Mouse (Mus musculus) lung, postnatal 10 days (tissue): ENCODE data around the gene H2-K1.
"Not testable (repeated sequence)": the region's sequence is repeated elsewhere in the genome, so short reads cannot be mapped to it uniquely, and the experiment has no call there.

Experiments used
- DNase-seq: peaks from one replicate; pipeline ENCODE4 v3.0.0; 2021

H2-K1 gene

GRCm38 (mm10) chr17:34026917-34027655 lies 26.9 kb upstream of the H2-K1 start:
- DNase-seq, result peak; percentile 53

DNA sequence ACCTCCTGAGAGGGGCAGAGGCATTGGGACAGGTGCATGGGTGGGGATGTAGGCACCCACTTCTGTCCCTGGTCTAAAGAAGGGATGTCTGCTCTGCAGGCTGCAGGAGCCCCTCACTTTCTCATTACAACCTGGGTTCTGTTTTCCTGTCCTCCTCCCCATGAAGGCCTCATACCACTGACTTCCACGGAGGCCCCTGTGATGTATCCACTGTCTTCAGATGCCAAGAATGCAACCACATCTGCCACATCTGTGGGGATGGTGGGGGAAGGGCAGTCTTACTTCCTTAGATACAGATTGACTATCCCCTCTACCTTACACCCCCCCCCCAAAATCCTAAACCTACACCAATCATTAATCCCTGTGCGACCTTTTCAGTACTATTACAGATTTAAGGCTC lies 26.1 kb upstream of the H2-K1 start:
- DNase-seq, result no peak

DNA sequence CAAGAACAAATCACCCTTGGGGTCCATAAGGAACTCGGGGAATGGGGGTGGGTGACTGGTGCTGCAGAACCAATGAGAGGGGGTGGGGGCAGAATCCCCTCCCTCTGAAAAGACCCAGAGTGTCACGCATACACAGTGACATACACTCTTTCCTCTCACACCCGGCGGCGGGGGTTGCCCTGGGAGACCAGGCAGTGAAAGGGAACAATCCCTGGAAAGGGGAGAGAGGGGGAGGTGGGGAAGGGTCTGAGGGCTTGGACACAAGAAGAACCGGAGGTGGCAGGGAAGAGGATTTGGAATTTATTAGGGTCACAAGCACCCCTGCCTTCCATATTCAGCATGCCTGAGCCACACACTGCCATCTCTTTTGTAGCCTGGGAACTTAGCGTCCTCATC lies 25.6 kb upstream of the H2-K1 start:
- no peak for DNase-seq

- peak; percentile 59 for DNase-seq
These were observed 25.0 kb upstream of the H2-K1 start for GRCm38 (mm10) chr17:34024861-34025755.

DNA sequence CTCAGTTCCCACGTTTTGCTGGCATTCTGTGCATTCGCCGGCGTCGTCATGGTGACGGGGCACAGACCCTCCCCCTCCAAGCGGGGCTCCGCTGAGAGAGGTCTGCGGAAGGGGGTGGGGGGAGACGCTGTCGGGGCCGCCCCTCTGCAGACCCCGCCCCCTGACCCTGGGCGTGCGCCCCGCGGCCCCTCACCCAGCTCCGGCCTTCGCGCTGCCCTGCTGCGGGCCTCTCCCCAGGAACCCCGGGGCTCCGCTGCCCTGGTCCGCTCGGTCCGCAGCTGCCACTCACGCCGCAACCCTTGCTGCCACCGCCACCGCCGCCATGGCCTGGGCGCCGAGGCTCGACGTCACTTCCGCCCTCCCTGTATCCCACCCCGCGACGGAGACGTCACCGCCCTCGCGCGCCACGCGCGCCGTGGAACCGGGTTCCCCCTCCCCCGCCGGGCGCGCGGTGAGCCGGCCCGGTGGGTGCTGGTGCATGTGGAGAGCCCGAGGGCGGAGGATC lies 24.2 kb upstream of the H2-K1 start, which contains the start of gene Ring1:
Gene Ring1, minus strand, starts transcription at position 364 of the 505 bp plus-strand sequence.
- DNase-seq, result peak; percentile 88

DNA sequence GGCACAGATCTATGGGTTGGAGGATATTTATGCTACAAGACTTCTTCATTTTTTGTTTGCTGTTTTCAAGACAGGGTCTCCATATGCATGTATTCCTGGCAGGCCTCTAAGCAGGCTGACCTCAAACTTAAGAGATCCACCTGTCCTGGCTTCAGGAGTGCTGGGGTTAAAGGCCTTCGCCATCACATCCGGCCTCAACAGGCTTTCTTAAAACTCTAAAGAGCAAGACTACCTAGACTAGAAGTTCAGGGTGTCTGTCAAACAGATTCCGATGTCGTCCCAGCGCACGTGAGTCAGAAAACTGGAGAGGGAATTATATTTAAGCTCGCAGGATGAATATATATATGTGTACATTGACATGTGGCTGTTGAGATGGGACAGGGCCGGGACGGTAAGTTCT lies 23.5 kb upstream of the H2-K1 start:
- DNase-seq, result no peak

DNA sequence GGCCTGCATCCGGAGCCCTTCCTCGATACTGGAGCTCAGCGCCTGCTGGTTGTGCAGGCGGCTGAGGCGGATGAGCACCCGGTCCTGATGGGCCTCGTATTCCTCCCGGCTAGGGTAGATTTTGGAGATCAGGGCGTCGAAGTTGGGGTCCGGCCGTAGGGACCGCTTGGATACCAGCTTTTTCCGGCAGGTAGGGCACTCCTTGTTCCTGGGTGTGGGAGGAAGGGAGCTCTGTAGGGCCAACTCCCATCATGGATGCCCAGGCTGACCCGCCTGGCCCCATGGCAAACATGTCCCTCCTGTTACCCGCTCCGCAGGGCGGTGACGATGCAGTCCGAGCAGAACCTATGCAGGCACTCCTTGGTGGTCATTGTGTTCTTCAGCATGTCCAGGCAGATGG lies 22.8 kb upstream of the H2-K1 start:
- DNase-seq, result no peak

- DNase-seq, result peak; percentile 9
These were observed 22.3 kb upstream of the H2-K1 start for GRCm38 (mm10) chr17:34022414-34022783.

DNA sequence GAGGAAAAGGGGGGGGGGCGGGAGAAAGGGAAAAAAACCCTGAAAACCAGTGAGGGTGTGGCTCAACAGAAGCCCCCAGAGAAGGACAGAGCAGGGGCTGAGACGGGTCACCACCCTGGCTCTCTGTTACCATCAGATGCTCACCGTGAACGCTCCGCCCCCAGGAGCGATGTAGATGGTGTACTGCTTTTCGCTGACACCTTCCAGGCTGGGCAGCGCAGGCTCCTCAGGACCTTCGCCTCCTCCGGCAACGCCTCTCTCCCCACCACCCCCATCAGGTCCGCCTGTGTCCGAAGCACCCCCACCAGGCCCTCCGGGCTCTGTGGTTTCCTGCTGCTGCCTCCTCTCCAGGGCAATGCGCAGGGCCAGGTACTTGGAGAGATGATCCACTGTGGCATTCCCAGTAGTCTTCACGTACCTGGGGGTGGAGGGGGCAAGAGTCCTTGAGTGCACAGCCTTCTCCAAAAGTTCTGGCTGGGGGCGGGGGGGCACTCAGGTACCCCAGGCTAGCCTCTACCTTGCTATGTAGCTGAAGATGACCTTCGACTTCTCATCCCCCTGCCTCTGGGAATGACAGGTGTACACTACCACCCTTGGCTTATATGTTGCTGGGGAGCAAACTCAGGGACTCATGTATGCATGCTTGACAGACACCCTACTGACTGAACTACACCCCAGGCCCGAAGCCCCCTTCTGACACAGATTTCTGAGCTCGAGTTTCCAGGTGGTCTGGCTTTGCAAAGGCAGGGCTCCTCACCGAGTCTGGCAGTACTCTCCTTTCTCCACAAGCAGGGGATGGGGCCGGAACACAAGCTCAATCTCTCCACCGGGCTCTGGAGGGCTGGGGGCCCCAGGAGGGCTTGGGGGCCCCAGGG lies 21.6 kb upstream of the H2-K1 start:
- peak; percentile 16 for DNase-seq

DNA sequence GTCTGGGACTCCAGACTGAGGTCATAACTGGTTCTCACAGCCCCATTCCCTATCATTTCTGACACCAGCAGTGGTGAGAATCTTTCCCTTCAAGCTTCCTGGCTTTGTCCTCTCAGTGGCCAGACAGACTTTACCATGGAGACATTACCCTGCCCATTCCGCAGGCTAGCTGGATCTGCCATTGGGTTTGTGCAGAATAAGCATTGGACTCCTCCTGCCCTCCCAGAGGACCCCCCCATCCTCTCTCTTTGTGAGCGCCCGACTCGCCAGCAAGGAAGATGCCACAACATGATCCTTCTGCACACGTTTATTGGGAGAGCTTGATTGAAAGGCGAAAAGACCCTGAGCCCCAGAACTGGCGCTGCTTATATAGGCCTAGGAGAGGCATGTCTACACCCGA lies 13.3 kb upstream of the H2-K1 start:
- DNase-seq, result no peak

- no peak for DNase-seq
These were observed 10.0 kb upstream of the H2-K1 start for GRCm38 (mm10) chr17:34010156-34010555.

DNA sequence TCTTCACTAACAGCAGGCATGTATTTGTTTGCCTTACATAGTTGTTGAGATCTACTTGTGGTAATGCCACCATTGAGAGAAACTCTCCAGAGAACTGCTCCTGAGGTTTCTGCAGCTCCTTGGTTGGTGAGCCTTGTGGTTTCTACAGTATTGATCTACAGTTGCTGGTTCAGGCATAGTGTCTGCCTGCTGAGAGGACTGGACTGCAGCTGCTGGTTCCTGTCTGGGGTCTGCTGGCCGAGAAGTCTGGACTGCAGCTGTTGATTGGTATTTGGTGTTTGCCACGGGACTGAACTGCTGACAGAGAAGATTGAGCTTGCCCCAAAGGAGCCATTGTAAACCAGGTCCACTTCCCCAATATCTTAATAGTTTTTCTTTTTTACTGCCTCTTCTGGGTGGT lies 6.4 kb upstream of the H2-K1 start:
- no peak for DNase-seq

DNA sequence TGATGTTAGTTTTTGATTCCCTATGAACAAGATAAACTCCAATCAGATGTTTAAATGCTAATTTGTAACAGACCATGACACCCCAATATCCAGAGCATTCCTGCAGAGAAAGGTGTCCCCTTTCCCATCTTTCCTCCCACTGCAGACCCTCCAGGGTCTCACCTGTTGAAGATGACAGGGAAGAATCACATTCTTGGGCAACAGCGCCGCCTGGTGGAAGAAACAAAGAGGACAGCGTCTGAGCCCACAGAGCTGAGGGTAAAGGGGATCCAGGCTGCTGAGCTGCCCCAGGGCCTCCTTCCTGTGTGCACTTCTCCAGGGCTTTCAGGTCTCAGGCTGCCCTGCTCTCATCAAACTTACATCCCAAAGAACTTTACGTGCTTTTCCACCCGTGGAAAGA lies 3.3 kb upstream of the H2-K1 start:
- peak; percentile 34 for DNase-seq

DNA sequence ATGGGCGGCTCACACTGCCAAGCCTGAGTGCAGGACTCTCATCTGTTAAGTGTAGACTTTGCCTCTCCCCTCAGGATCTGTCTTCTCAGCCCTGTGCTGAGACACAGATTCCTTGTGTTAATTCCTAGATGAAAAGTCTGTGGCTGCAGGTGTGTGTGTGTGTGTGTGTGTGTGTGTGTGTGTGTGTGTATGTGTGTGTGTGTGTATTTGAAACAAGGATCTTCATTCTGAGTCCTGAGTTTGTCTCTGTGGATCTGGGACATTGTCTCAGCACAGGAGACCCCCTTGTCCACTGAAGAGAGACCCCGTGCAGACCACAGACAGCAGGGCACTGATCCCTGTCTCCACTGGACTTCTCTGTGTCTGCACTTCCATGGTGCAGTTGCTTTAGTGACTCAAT lies 649 bp upstream of the H2-K1 start:
- DNase-seq, result not testable (repeated sequence)

DNA sequence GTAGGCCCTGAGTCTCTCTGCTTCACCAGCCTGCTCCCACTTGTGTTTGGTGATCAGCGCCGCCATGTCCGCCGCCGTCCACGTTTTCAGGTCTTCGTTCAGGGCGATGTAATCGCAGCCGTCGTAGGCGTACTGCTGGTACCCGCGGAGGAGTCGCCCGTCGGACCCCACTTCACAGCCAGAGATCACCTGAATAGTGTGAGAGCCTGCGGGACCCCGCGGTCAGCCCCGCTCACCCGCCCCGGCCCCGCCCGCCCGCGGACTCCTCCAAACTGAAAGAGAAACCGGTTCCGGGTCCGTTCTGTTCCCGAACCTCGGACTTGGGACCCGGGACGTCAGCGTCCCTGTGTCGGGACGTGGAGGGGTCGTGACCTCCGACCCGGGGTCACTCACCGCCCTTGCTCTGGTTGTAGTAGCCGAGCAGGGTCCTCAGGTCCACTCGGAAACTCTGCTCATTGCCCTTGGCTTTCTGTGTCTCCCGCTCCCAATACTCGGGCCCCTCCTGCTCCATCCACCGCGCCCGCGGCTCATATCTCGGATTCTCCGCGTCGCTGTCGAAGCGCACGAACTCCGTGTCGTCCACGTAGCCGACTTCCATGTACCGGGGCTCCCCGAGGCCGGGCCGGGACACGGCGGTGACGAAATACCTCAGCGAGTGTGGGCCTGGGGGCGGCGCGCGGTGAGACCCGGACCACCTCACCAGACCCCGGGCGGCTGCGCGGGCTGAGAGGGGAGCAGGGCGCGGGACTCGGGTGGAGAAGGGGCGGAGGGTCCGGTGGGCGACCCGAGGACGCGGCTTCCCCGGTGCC lies 602 bp downstream of the H2-K1 start:
- DNase-seq, result no peak

DNA sequence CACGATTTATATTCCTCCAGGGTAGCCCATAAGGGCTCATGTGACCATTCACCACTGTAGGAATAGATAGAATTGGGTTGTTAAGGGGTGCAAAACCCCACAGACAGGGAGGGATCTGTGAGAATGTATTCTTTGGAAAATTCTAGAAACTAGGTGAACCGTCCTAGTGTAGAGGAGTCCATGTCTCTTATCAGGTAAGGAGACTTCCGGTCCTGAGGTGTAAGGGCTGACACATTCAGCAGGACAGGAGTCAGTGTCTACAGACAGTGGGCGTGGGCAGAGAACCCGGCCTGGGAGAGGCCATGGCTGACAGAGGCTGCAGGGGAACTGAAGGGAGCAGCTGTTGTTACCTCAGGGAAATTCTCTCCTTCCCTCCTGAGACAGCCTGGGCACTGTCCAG lies 1.4 kb downstream of the H2-K1 start:
- DNase-seq, result not testable (repeated sequence)

DNA sequence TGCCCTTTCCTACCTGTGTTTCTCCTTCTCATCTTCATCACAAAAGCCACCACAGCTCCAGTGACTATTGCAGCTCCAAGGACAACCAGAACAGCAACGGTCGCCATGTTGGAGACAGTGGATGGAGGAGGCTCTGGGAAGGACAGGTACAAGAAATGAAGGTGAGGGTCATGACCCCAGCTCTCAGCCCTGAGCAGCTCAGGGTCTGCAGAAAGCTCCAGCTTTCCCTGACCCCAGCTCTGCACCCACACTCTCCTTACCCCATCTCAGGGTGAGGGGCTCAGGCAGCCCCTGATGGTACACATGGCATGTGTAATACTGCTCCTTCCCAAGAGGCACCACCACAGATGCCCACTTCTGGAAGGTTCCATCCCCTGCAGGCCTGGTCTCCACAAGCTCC lies 3.1 kb downstream of the H2-K1 start:
- DNase-seq, result not testable (repeated sequence)

DNA sequence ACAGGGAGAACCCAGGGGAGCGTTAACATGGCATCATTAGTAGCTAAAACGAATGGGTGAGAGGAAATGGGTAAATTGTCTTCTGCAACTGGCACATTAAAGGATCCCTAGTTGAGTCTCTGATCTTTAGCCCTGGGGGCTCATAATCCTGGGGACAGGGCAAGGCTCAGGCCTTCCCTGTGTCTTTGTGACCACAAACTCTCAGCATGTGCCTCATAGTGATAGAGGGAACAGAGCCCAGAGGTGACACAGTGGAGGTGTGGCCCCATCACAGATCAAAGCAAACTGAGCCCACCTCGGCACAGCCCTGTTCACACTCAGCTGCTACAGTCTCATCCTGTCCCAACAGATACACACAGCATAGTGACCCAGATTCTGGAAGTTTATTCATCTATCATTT lies 4.5 kb downstream of the H2-K1 start:
- DNase-seq, result no peak

DNA sequence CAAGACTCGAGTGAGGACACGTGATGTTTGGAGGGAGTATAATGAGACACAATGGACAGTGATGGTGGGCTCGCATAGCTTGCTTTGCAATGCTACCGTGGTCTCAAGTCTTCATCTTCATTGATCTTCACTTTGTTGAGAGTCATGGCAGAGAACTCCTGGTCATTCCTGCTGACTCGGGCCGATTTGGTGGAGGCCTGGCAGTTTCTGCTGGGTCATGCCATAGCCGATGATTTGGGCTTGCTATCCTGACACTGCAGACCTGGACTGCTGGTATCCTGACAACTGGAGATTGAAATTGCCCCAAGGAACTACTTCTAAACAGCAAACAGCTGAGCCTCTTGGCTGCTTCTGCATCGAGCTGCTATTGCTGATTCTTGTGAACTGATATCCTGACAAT lies 5.2 kb downstream of the H2-K1 start:
- DNase-seq, result no peak

GRCm38 (mm10) chr17:33991788-33992664 lies 8.1 kb downstream of the H2-K1 start:
- peak; percentile 79 for DNase-seq

DNA sequence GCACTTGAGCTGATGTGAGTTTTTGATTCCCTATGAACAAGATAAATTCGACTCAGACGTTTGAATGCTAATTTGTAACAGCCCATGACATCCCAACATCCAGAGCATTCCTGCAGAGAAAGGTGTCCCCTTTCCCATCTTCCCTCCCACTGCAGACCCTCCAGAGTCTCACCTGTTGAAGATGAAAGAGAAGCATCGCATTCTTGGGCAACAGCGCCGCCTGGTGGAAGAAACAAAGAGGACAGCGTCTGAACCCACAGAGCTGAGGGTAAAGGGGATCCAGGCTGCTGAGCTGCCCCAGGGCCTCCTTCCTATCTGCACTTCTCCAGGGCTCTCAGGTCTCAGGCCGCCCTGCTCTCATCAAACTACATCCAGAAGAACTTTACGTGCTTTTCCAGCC lies 18.0 kb downstream of the H2-K1 start:
- peak; percentile 65 for DNase-seq
